Mouse (Mus musculus): ENCODE results near the gene Acacb. TPM values are rescaled to one million over a fixed set of nuclear protein-coding genes. Genes with fewer than 3 reads are reported as not detected.

Gene Acacb
- total RNA-seq, 2 experiments from 2014 or later: 130 to 232 TPM

- peak in 1 of 2 experiments; percentile 49 for DNase-seq (ENCODE audit: low spot score in 2 of 2)
These were observed 28.3 kb downstream of the Acacb start for GRCm38 (mm10) chr5:114174639-114175038.

GRCm38 (mm10) chr5:114175596-114176171 is 29.3 kb downstream of the Acacb start:
- peak; percentile 92 to 93 for DNase-seq (ENCODE audit: low spot score in 2 of 2)

GRCm38 (mm10) chr5:114176548-114177400 is 30.4 kb downstream of the Acacb start:
- no peak for DNase-seq (ENCODE audit: low spot score in 2 of 2)

- DNase-seq (ENCODE audit: low spot score in 2 of 2): no peak
These were observed 31.8 kb downstream of the Acacb start for GRCm38 (mm10) chr5:114177966-114178719.

GRCm38 (mm10) chr5:114179541-114179940 is 33.2 kb downstream of the Acacb start:
- peak in 1 of 2 experiments; percentile 38 for DNase-seq (ENCODE audit: low spot score in 2 of 2)

- DNase-seq (ENCODE audit: low spot score in 2 of 2): no peak
These were observed 37.2 kb downstream of the Acacb start for GRCm38 (mm10) chr5:114183493-114183892.

GRCm38 (mm10) chr5:114187108-114187507 is 40.8 kb downstream of the Acacb start:
- DNase-seq (ENCODE audit: low spot score in 2 of 2): no peak

- no peak for DNase-seq (ENCODE audit: low spot score in 2 of 2)
These were observed 42.6 kb downstream of the Acacb start for GRCm38 (mm10) chr5:114188900-114189464.

GRCm38 (mm10) chr5:114194161-114194560 is 47.8 kb downstream of the Acacb start:
- no peak for DNase-seq (ENCODE audit: low spot score in 2 of 2)

GRCm38 (mm10) chr5:114199116-114199777 is 52.9 kb downstream of the Acacb start:
- no peak for DNase-seq (ENCODE audit: low spot score in 2 of 2)

- DNase-seq (ENCODE audit: low spot score in 2 of 2): no peak
These were observed 59.8 kb downstream of the Acacb start for GRCm38 (mm10) chr5:114206158-114206557.

- no peak for DNase-seq (ENCODE audit: low spot score in 2 of 2)
These were observed 66.8 kb downstream of the Acacb start for GRCm38 (mm10) chr5:114213183-114213582.

GRCm38 (mm10) chr5:114218771-114219170 is 72.4 kb downstream of the Acacb start:
- DNase-seq (ENCODE audit: low spot score in 2 of 2): no peak

GRCm38 (mm10) chr5:114226051-114226450 is 79.7 kb downstream of the Acacb start:
- DNase-seq (ENCODE audit: low spot score in 2 of 2): no peak

GRCm38 (mm10) chr5:114228901-114229300 is 82.6 kb downstream of the Acacb start:
- DNase-seq (ENCODE audit: low spot score in 2 of 2): no peak

- no peak for DNase-seq (ENCODE audit: low spot score in 2 of 2)
These were observed 92.6 kb downstream of the Acacb start for GRCm38 (mm10) chr5:114238924-114239323.

- DNase-seq (ENCODE audit: low spot score in 2 of 2): no peak
These were observed 93.4 kb downstream of the Acacb start for GRCm38 (mm10) chr5:114239737-114240136.

- DNase-seq (ENCODE audit: low spot score in 2 of 2): no peak
These were observed 100.1 kb downstream of the Acacb start for GRCm38 (mm10) chr5:114246465-114246864.

- peak; percentile 63 to 68 for DNase-seq (ENCODE audit: low spot score in 2 of 2)
These were observed 101.8 kb downstream of the Acacb start for GRCm38 (mm10) chr5:114248174-114248589.

- no peak for DNase-seq (ENCODE audit: low spot score in 2 of 2)
These were observed 113.2 kb downstream of the Acacb start for GRCm38 (mm10) chr5:114259495-114259894.

GRCm38 (mm10) chr5:114261494-114261893 is 115.2 kb downstream of the Acacb start:
- DNase-seq (ENCODE audit: low spot score in 2 of 2): no peak
